Mouse (Mus musculus) neural tube, embryonic 10.5 days (tissue): ENCODE measurements around the gene Mgat5.

Experiments
- DNase-seq: peaks from one replicate; pipeline ENCODE4 v3.0.0-alpha.2; 2017; ENCODE audit warnings: low spot score; ENCODE audit errors: extremely low spot score

Mgat5 gene

DNA sequence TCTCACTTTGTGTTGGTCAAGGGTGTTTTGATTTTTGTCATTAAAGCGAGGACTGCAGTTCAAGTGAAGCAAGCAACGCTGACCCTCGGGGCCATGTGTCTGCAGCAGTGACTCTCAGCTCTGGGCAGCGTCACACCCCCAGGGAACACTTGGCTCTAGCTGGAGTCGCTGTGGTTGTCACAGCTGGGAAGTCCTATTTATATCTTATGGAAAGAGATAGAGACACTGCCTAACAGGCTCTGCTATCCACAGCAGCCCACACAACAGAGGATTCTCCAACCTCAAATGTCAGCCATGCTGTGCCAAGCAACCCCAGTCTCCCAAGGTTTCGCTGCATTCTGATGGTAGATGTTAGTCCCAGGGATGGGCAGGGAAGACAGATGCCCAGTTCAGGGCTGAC is 125.0 kb downstream of the Mgat5 start:
- no peak for DNase-seq

DNA sequence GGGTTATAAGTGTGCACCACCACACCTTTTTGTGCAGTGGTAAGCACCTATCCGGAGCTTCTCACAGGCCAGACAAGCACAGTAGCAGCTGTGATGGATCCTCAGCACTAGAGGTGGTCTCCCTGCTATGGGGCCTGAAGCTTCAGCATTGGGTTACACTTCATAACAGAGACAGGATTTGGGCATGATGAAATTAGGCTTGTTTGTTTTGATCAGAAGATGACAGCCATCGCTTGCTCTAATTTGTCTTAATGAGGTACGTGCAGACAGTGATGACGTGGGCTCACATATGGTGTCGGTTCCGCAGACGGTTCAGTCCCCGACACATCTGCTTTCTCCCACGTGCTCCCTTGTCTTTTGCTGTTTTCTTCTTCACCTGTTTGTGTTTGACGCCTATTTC is 132.9 kb downstream of the Mgat5 start:
- no peak for DNase-seq

- DNase-seq: no peak
Observed at GRCm38 (mm10) chr1:127338833-127339487, 134.1 kb downstream of the Mgat5 start.

DNA sequence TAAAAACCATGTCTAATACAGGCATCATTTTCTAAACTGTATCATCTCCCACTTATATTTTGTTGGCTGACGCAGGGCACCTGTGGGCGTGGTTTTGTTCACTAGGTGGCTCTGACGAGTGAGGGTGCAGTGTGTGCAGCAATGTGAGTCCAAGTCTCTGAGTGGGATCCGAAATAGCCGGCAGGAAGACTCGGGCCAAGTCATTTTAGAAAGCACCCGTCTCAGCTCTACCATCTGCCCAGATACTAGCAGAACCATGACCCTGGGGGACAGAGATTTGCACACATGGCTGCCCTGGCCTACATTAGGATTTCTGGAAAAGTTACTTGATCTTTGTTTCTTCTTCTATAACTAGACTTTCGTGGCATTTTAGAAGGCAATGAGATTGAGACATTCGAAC is 135.5 kb downstream of the Mgat5 start:
- DNase-seq: no peak

- DNase-seq: no peak
Observed at GRCm38 (mm10) chr1:127344913-127345312, 140.1 kb downstream of the Mgat5 start.

DNA sequence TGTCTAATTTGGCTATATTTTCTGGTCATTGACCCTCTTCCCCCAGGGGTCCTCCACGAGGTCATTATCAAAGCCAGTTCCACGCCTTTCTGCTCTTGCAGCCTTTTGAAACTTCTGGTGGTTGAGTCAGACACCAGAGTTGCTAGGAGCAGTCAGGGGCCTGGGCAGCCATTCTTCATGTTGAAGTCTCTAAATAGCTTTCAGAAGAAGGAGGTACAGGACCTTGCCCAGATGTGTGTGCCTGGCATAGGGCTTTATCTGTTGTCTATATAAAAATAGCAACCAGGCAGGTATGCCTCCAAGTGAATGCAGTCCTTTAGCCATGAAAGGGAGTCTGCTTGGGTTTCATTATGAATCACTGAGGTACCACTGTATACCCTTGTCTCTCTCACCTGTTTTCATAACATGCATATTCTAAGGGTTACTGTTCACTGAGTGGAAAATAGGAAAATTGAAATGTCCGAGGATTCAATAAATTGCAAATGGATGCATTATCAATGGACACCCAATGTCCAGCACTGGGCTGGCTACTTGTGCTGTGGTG is 141.9 kb downstream of the Mgat5 start:
- DNase-seq: no peak

- DNase-seq: no peak
Observed at GRCm38 (mm10) chr1:127347878-127348620, 143.2 kb downstream of the Mgat5 start.

GRCm38 (mm10) chr1:127348642-127349341 is 144.0 kb downstream of the Mgat5 start:
- no peak for DNase-seq

- DNase-seq: no peak
Observed at GRCm38 (mm10) chr1:127351380-127352057, 146.7 kb downstream of the Mgat5 start.

- no peak for DNase-seq
Observed at GRCm38 (mm10) chr1:127352131-127352793, 147.4 kb downstream of the Mgat5 start.

DNA sequence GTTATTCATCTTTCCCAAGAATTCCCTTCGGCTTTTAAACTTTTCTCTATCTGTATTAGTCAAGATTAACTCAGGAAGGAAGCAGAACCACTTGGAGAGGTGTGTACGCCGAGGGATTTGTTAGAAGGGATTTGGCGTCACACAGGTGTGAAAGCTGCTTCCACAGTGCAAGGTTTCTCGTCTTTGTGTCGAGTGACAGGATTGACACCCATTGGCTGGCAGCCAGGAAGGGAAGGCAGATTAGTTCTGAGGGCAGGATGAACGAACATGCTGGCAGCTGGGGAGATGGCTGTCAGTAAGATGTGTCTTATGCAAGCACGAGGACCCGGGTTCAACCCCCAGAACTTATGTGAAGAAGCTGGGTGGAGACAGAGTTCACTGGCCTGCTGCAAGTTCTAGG is 148.6 kb downstream of the Mgat5 start:
- no peak for DNase-seq

GRCm38 (mm10) chr1:127354152-127354551 is 149.3 kb downstream of the Mgat5 start:
- no peak for DNase-seq

DNA sequence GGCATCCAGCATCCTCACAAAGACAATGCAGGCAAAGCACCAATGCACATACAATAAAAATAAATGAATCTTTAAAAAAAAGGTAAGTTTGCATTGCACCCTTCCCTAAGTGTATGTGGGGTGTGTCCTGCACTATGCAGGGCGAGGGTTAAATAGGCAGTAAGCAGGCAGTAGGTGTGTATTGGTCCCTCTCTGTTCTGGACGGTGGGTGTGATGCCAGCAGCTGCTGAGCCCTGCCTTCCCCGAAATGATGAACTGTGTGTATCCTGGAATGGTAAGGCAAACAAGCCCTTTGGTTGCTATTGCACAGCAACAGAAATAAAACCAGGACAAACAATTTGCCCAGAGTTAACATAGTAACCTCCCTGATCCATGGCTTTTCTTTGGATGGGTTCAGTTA is 150.2 kb downstream of the Mgat5 start:
- DNase-seq: no peak

GRCm38 (mm10) chr1:127363638-127364037 is 158.8 kb downstream of the Mgat5 start:
- DNase-seq: no peak

DNA sequence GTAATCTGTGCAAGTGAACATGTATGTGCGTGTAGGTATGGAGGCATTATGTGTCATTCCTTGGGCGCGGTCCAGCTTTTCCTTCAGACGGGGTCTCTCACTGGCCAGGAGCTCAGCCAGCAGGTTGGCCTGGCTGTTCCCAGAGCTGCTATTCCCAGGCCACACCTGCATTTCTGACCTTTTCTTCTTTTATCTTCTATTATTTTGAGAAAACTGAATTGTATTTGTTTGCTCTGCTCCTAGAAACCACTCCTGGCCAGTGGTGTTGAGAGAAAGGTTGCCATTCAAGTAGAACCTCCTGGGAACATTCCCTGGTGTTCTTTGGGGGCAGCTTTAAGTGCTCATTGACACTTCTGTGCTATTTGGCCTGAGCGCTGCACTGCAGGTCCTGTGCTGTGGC is 160.9 kb downstream of the Mgat5 start:
- no peak for DNase-seq

DNA sequence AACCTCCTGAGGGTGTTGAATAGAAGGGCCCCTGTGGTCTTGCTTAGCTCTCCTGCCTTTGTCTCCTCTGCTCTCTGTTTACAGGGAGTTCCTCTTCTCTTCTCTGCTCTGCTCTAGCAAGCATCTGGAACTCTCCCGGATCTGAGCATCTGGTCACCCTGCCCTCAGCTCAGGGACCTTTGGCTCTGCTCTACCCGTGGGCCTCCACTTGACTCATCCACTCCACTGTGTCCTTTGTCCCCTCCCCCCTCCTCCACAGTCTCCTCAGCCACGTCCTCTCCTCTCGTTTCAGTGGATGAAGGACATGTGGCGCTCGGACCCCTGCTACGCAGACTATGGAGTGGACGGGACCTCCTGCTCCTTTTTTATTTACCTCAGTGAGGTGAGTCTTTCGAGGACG is 161.3 kb downstream of the Mgat5 start:
- no peak for DNase-seq

GRCm38 (mm10) chr1:127368513-127368912 is 163.7 kb downstream of the Mgat5 start:
- DNase-seq: no peak

GRCm38 (mm10) chr1:127369538-127369937 is 164.7 kb downstream of the Mgat5 start:
- no peak for DNase-seq

- DNase-seq: no peak
Observed at GRCm38 (mm10) chr1:127372096-127372495, 167.3 kb downstream of the Mgat5 start.

- DNase-seq: no peak
Observed at GRCm38 (mm10) chr1:127373559-127373958, 168.7 kb downstream of the Mgat5 start.

DNA sequence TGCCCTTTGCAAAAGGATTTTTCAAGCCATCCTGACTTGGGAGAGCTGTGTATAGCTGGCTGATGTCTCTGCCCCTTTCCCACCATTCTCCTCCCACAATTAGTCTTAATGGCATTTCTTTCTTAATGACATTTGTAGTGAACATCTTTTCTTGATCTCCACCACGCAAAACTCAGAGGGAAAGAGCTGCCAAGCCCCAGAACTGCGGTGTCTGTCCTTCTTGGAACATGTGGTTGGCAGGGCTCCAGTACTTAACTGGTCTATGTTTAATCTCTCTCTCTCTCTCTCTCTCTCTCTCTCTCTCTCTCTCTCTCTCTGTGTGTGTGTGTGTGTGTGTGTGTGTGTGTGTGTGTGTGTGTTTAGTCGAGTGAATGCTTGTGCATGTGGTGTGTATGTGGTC is 169.3 kb downstream of the Mgat5 start:
- DNase-seq: no peak
